Comparison of ENCODE assay signal across 8 mouse cellular contexts in the genomic region with DNA sequence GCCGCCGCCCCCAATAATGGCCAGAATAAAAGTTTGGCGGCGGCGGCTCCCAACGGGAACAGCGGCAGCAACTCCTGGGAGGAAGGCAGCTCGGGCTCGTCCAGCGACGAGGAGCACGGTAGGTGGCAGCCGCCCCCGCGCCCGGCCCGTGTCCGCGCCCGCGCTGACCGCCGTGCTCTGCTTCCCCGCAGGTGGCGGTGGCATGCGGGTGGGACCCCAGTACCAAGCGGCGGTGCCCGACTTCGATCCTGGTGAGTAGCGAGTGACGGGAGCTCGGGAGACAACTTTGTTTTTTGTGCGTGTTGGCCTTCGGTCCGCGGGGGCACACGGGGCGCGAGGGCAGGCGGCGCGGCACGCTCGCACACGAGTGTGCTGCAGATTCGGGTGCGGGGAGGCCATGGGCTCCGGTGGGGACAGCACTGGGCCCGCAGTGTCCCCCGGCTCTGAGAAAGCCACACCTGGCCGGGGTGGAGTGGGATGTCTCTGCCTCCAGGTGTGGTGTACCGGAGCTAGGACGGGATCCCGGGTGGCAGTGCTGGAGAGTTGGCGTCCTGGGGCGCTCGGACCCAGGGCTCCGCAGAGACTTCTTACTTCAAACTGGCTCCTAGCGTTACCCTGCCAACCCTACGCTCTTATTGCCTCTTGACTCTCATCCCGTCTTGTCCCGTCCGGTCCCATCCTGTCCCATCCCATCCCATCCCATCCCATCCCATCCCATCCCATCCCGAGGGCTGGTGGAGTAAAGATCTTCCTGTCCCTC. TPM values are rescaled to one million over a fixed set of nuclear protein-coding genes. Genes with fewer than 3 reads are reported as not detected.
DNase-seq lines count a peak whose midpoint lies in the region; ATAC-seq and TF ChIP-seq lines count a peak whose summit lies in the region.

No protein-coding gene starts in this region.

- H3K27me3 ChIP-seq in embryonic facial prominence, embryonic 13.5 days: no peaks in the 10 kb centered on the region
- H3K27me3 ChIP-seq in heart, embryonic 16.5 days (ENCODE audit: control insufficient read depth, insufficient read depth, low read length): no peaks in the 10 kb centered on the region
- H3K27me3 ChIP-seq in lung, postnatal 0 days (replicated peaks; ENCODE audit: insufficient read depth, low read length): no peaks in the 10 kb centered on the region

- H3K9ac ChIP-seq in embryonic facial prominence, embryonic 13.5 days: peak overlapping the region; percentile 95
- peak overlapping the region; percentile 99 for H3K9ac ChIP-seq in heart, embryonic 16.5 days (ENCODE audit: low read length)
- H3K9ac ChIP-seq in lung, postnatal 0 days (replicated peaks; ENCODE audit: low read depth): peak overlapping the region; percentile 93

- 0% methylated on average over 64 of the region's 65 CpGs for WGBS in embryonic facial prominence, embryonic 13.5 days
- WGBS in heart, embryonic 16.5 days: under 1% methylated on average over 62 of the region's 65 CpGs
- WGBS in lung, postnatal 0 days: 0% methylated on average over 58 of the region's 65 CpGs

- H3K4me2 ChIP-seq in embryonic facial prominence, embryonic 13.5 days: peak overlapping the region; percentile 88
- peak overlapping the region; percentile 82 for H3K4me2 ChIP-seq in heart, embryonic 16.5 days (ENCODE audit: low read depth, low read length)
- peak overlapping the region; percentile 93 for H3K4me2 ChIP-seq in lung, postnatal 0 days (replicated peaks; ENCODE audit: low read depth, low read length)

- peaks cover 27% of the 10 kb centered on the region for H3K4me1 ChIP-seq in embryonic facial prominence, embryonic 13.5 days
- H3K4me1 ChIP-seq in heart, embryonic 16.5 days (ENCODE audit: control insufficient read depth, insufficient read depth, low read length): peaks cover 15% of the 10 kb centered on the region
- peaks cover 7% of the 10 kb centered on the region; the same call in 1 of the 2 replicates for H3K4me1 ChIP-seq in lung, postnatal 0 days (ENCODE audit: insufficient read depth, low read depth, low read length)

- H3K27ac ChIP-seq in embryonic facial prominence, embryonic 13.5 days: peak overlapping the region; percentile 99
- H3K27ac ChIP-seq in heart, embryonic 16.5 days (ENCODE audit: low read length): peak overlapping the region; percentile 99
- H3K27ac ChIP-seq in lung, postnatal 0 days (ENCODE audit: low read length): peak overlapping the region; percentile 97

- H3K9me3 ChIP-seq in embryonic facial prominence, embryonic 13.5 days: no peaks in the 10 kb centered on the region
- H3K9me3 ChIP-seq in heart, embryonic 16.5 days (replicated peaks; ENCODE audit: control insufficient read depth, low read length): no peaks in the 10 kb centered on the region
- H3K9me3 ChIP-seq in lung, postnatal 0 days (ENCODE audit: low read length): no peaks in the 10 kb centered on the region

- DNase-seq in A20 (ENCODE audit: low read depth, low spot score): peak; percentile 60
- DNase-seq in adrenal gland, adult 2 months: peak; percentile 68
- peak; percentile 42 to 70 for DNase-seq in kidney, postnatal 25 days
- DNase-seq in lung, postnatal 0 days (ENCODE audit: low spot score): peak; percentile 35
- peak; percentile 45 for DNase-seq in retina, postnatal 1 day
- DNase-seq in thymus, postnatal 4 days: peak; percentile 65

- H3K36me3 ChIP-seq in embryonic facial prominence, embryonic 13.5 days: peaks cover 21% of the 10 kb centered on the region
- H3K36me3 ChIP-seq in heart, embryonic 16.5 days (ENCODE audit: control insufficient read depth, insufficient read depth): 0 out of 2 replicates have a peak, but pooled peaks cover 2% of the 10 kb centered on the region
- no peaks in the 10 kb centered on the region for H3K36me3 ChIP-seq in lung, postnatal 0 days (ENCODE audit: insufficient read depth, low read length)

- TF ChIP-seq EP300 in lung, postnatal 0 days (IDR thresholded peaks at IDR 0.05): no peak

- peak; percentile 37 for TF ChIP-seq CTCF in lung, postnatal 0 days (IDR thresholded peaks at IDR 0.05)

- ATAC-seq in embryonic facial prominence, embryonic 13.5 days (ENCODE audit: insufficient number of reproducible peaks, insufficient read depth, low FRiP score, low TSS enrichment, low read depth): no peak
- peak; percentile 2; the same call in 1 of the 2 replicates for ATAC-seq in heart, embryonic 16.5 days (replicated peaks; ENCODE audit: extremely low read depth, insufficient read depth, low FRiP score)
- ATAC-seq in lung, postnatal 0 days: peak; percentile 10

- peak overlapping the region; percentile 98 for H3K4me3 ChIP-seq in embryonic facial prominence, embryonic 13.5 days
- H3K4me3 ChIP-seq in heart, embryonic 16.5 days (ENCODE audit: low read length): peak overlapping the region; percentile 94
- peak overlapping the region; percentile 94 for H3K4me3 ChIP-seq in lung, postnatal 0 days (ENCODE audit: low read depth, low read length)

RNA-seq across cellular contexts. Expression of gene Rcor1, which starts 0.8 kb away (rescaled TPM):
- 10 to 100 TPM; 35.7 to 63.8 TPM for total RNA-seq in adrenal gland, adult 2 months (2021)
- polyA plus RNA-seq in adrenal gland, adult 2 months (2012; rRNA removed): 5.3 and 8.0 TPM in 2 replicates
- polyA plus RNA-seq in embryonic facial prominence, embryonic 13.5 days (2015; fragmentation: Nextera tagmentation; extraction: Ambion mirVana): 11.6 and 14.2 TPM in 2 replicates
- polyA plus RNA-seq in heart, embryonic 16.5 days (2015; fragmentation: Nextera tagmentation; extraction: Ambion mirVana): 6.4 and 6.5 TPM in 2 replicates
- 6.7 and 9.5 TPM in 2 replicates for polyA plus RNA-seq in lung, postnatal 0 days (2015; fragmentation: Nextera tagmentation; extraction: Ambion mirVana)
